Mouse (Mus musculus): ENCODE measurements around the gene Ccdc160. TPM values are rescaled to one million over a fixed set of nuclear protein-coding genes. Genes with fewer than 3 reads are reported as not detected.

Gene Ccdc160
- total RNA-seq (2012; rRNA removed) (not detected in 2 replicates), polyA plus RNA-seq (2012; ENCODE audit: insufficient read depth in 1 of 2, insufficient read length in 2 of 2, low read depth in 1 of 2, low replicate concordance in 2 of 2, missing spikeins in 1 of 2) (not detected)

- no peaks in the 10 kb centered on the region; a peak in 1 of 4 replicates for H3K27me3 ChIP-seq (ENCODE audit: control insufficient read depth in 1 of 2, insufficient read depth in 2 of 2, low read length in 2 of 2)
- H3K36me3 ChIP-seq (ENCODE audit: control insufficient read depth in 1 of 2, insufficient read depth in 2 of 2, low read length in 2 of 2) = no peaks in the 10 kb centered on the region
- H3K9ac ChIP-seq (ENCODE audit: control insufficient read depth, low read depth, low read length, poor library complexity, severe bottlenecking) = no peak within 1 kb of the TSS
- H3K9me3 ChIP-seq (replicated peaks; ENCODE audit: insufficient read depth, low read length) = no peaks in the 10 kb centered on the region
- no peak for DNase-seq (ENCODE audit: low read depth, low spot score)
- H3K79me2 ChIP-seq (ENCODE audit: control insufficient read depth, insufficient read depth, low read length, poor library complexity) = no peaks in the 10 kb centered on the region
- no peak for TF ChIP-seq MAZ (IDR thresholded peaks at IDR 0.05; ENCODE audit: low read depth, low read length)
- TF ChIP-seq POLR2A (IDR thresholded peaks at IDR 0.05; ENCODE audit: control insufficient read depth in 1 of 2, insufficient read depth in 1 of 2, low read depth in 1 of 2, low read length in 2 of 2, poor library complexity in 1 of 2) = no peak
- no peak for TF ChIP-seq NELFE (IDR thresholded peaks at IDR 0.05; ENCODE audit: low read depth, low read length)
- TF ChIP-seq MXI1 (IDR thresholded peaks at IDR 0.05; ENCODE audit: low read depth, low read length) = no peak
- H3K27ac ChIP-seq (ENCODE audit: control insufficient read depth, low read depth, low read length) = no peak within 1 kb of the TSS
- no peaks in the 10 kb centered on the region for H3K4me1 ChIP-seq (ENCODE audit: control insufficient read depth in 1 of 2, insufficient read depth in 2 of 2, low read length in 2 of 2)
- no peak within 1 kb of the TSS for H3K4me3 ChIP-seq (ENCODE audit: control insufficient read depth in 1 of 2, insufficient read depth in 1 of 2, low read depth in 2 of 2, low read length in 2 of 2)
These were observed at the start of gene Ccdc160 for GRCm38 (mm10) chrX:52790980-52791593. TSS of gene Ccdc160 (plus strand) at chrX:52791200.

GRCm38 (mm10) chrX:52743781-52744180 is 47.2 kb upstream of the Ccdc160 start:
- Histone ChIP-seq H3K36me3 (ENCODE audit: control insufficient read depth in 1 of 2, insufficient read depth in 2 of 2, low read length in 2 of 2) (no peaks in the 10 kb centered on the region), H3K4me3 (ENCODE audit: control insufficient read depth in 1 of 2, insufficient read depth in 1 of 2, low read depth in 2 of 2, low read length in 2 of 2) (no peak overlapping the region), H3K79me2 (ENCODE audit: control insufficient read depth, insufficient read depth, low read length, poor library complexity) (no peaks in the 10 kb centered on the region), H3K4me1 (ENCODE audit: control insufficient read depth in 1 of 2, insufficient read depth in 2 of 2, low read length in 2 of 2) (no peaks in the 10 kb centered on the region), H3K9me3 (replicated peaks; ENCODE audit: insufficient read depth, low read length) (no peaks in the 10 kb centered on the region), H3K9ac (ENCODE audit: control insufficient read depth, low read depth, low read length, poor library complexity, severe bottlenecking) (no peak overlapping the region), H3K27me3 (ENCODE audit: control insufficient read depth in 1 of 2, insufficient read depth in 2 of 2, low read length in 2 of 2) (no peaks in the 10 kb centered on the region), H3K27ac (ENCODE audit: control insufficient read depth, low read depth, low read length) (no peak overlapping the region)
- TF ChIP-seq CHD2 (IDR thresholded peaks at IDR 0.05; ENCODE audit: low read length) (no peak), UBTF (IDR thresholded peaks at IDR 0.05; ENCODE audit: borderline replicate concordance, insufficient read depth, low read depth, low read length) (no peak), POLR2A (IDR thresholded peaks at IDR 0.05; ENCODE audit: control insufficient read depth in 1 of 2, insufficient read depth in 1 of 2, low read depth in 1 of 2, low read length in 2 of 2, poor library complexity in 1 of 2) (no peak), MYB (IDR thresholded peaks at IDR 0.05; ENCODE audit: low read depth, low read length) (no peak)
- DNase-seq (ENCODE audit: low read depth, low spot score) = no peak

GRCm38 (mm10) chrX:52744201-52745051 is 46.6 kb upstream of the Ccdc160 start:
- Histone ChIP-seq H3K4me3 (ENCODE audit: control insufficient read depth in 1 of 2, insufficient read depth in 1 of 2, low read depth in 2 of 2, low read length in 2 of 2) (no peak overlapping the region), H3K9me3 (replicated peaks; ENCODE audit: insufficient read depth, low read length) (no peaks in the 10 kb centered on the region), H3K27ac (ENCODE audit: control insufficient read depth, low read depth, low read length) (no peak overlapping the region), H3K36me3 (ENCODE audit: control insufficient read depth in 1 of 2, insufficient read depth in 2 of 2, low read length in 2 of 2) (no peaks in the 10 kb centered on the region), H3K4me1 (ENCODE audit: control insufficient read depth in 1 of 2, insufficient read depth in 2 of 2, low read length in 2 of 2) (no peaks in the 10 kb centered on the region), H3K79me2 (ENCODE audit: control insufficient read depth, insufficient read depth, low read length, poor library complexity) (no peaks in the 10 kb centered on the region), H3K9ac (ENCODE audit: control insufficient read depth, low read depth, low read length, poor library complexity, severe bottlenecking) (no peak overlapping the region), H3K27me3 (ENCODE audit: control insufficient read depth in 1 of 2, insufficient read depth in 2 of 2, low read length in 2 of 2) (no peaks in the 10 kb centered on the region)
- no peak for DNase-seq (ENCODE audit: low read depth, low spot score)
- TF ChIP-seq RAD21 (IDR thresholded peaks at IDR 0.05; ENCODE audit: low read depth, low read length) (no peak), MAFK (IDR thresholded peaks at IDR 0.05; ENCODE audit: borderline replicate concordance, low read depth, low read length) (no peak)

All from MEL (cell line).